Comparison of ENCODE assay signal across 21 mouse cellular contexts in genomic region chr11:90812530-90812929, GRCm38 (mm10).
A peak's percentile ranks its signal among the peaks of the same experiment; 100 is the strongest.
DNase-seq lines count a peak whose midpoint lies in the region; ATAC-seq and TF ChIP-seq lines count a peak whose summit lies in the region.
"Had no signal": no experiment of that assay in that cellular context is flagged by ENCODE, and none has a peak within 500 bp of the region (broad histone marks: within the 10 kb centered on the region; RNA-seq: fewer than 3 reads in every experiment).

No protein-coding gene starts in this region.

- no peak for DNase-seq in forebrain, embryonic 11.5 days (ENCODE audit: low spot score)
- DNase-seq in midbrain, postnatal 0 days (ENCODE audit: low spot score) = peak; percentile 66
- DNase-seq in midbrain, embryonic 14.5 days = no peak
- peak; percentile 38 for DNase-seq in layer of hippocampus, adult 9-11 months
- DNase-seq in urinary bladder, adult 2 months (ENCODE audit: low spot score) = no peak
- DNase-seq in heart, adult 8-10 months (ENCODE audit: low spot score) = no peak
- DNase-seq: adrenal gland, postnatal 14 days; cerebellum, adult 18-20 months; heart, postnatal 4 days; kidney, adult 9 months; kidney, postnatal 25 days; right cerebral cortex, adult 18-20 months had no signal

- H3K4me3 ChIP-seq in forebrain, embryonic 13.5 days = no peak overlapping the region
- no peak overlapping the region for H3K4me3 ChIP-seq in forebrain, embryonic 11.5 days (ENCODE audit: low read depth, low read length)
- H3K4me3 ChIP-seq in midbrain, postnatal 0 days (ENCODE audit: low read depth, low read length) = no peak overlapping the region
- H3K4me3 ChIP-seq in midbrain, embryonic 14.5 days (replicated peaks; ENCODE audit: low read depth, low read length) = no peak overlapping the region
- H3K4me3 ChIP-seq: limb, embryonic 13.5 days; neural tube, embryonic 12.5 days had no signal

- WGBS in forebrain, embryonic 13.5 days = 66% methylated on average over 4 of the region's 4 CpGs
- WGBS in forebrain, embryonic 11.5 days = 87% methylated on average over 4 of the region's 4 CpGs
- 92% methylated on average over 4 of the region's 4 CpGs for WGBS in midbrain, postnatal 0 days
- 94% methylated on average over 4 of the region's 4 CpGs for WGBS in midbrain, embryonic 14.5 days

- H3K27me3 ChIP-seq in forebrain, embryonic 13.5 days = no peaks in the 10 kb centered on the region
- no peaks in the 10 kb centered on the region for H3K27me3 ChIP-seq in forebrain, embryonic 11.5 days (ENCODE audit: control insufficient read depth, insufficient read depth, low read length)
- H3K27me3 ChIP-seq in midbrain, postnatal 0 days (ENCODE audit: insufficient read depth, low read length) = no peaks in the 10 kb centered on the region
- no peaks in the 10 kb centered on the region for H3K27me3 ChIP-seq in midbrain, embryonic 14.5 days (ENCODE audit: control insufficient read depth, insufficient read depth, low read length)
- H3K27me3 ChIP-seq: limb, embryonic 13.5 days; neural tube, embryonic 12.5 days had no signal

- no peaks in the 10 kb centered on the region for H3K36me3 ChIP-seq in forebrain, embryonic 13.5 days (ENCODE audit: poor library complexity, severe bottlenecking)
- no peaks in the 10 kb centered on the region for H3K36me3 ChIP-seq in forebrain, embryonic 11.5 days (ENCODE audit: control insufficient read depth, insufficient read depth, low read length)
- H3K36me3 ChIP-seq in midbrain, postnatal 0 days (ENCODE audit: insufficient read depth, low read length) = no peaks in the 10 kb centered on the region
- no peaks in the 10 kb centered on the region for H3K36me3 ChIP-seq in midbrain, embryonic 14.5 days (ENCODE audit: control insufficient read depth, insufficient read depth, low read length)
- H3K36me3 ChIP-seq: G1E; limb, embryonic 13.5 days; neural tube, embryonic 12.5 days had no signal

- no peak overlapping the region for H3K4me2 ChIP-seq in forebrain, embryonic 13.5 days
- H3K4me2 ChIP-seq in forebrain, embryonic 11.5 days (ENCODE audit: low read depth, low read length, severe bottlenecking) = no peak overlapping the region
- H3K4me2 ChIP-seq in midbrain, postnatal 0 days (ENCODE audit: low read depth, low read length, poor library complexity, severe bottlenecking) = no peak overlapping the region
- H3K4me2 ChIP-seq in midbrain, embryonic 14.5 days (ENCODE audit: low read length) = no peak overlapping the region
- H3K4me2 ChIP-seq: limb, embryonic 13.5 days; midbrain, embryonic 11.5 days; neural tube, embryonic 12.5 days had no signal

- no peak for TF ChIP-seq CTCF in midbrain, postnatal 0 days (IDR thresholded peaks at IDR 0.05)

- H3K9ac ChIP-seq in forebrain, embryonic 13.5 days = no peak overlapping the region
- no peak overlapping the region for H3K9ac ChIP-seq in forebrain, embryonic 11.5 days (ENCODE audit: low read length)
- no peak overlapping the region for H3K9ac ChIP-seq in midbrain, postnatal 0 days (replicated peaks; ENCODE audit: low read length, poor library complexity, severe bottlenecking)
- no peak overlapping the region for H3K9ac ChIP-seq in midbrain, embryonic 14.5 days (replicated peaks; ENCODE audit: low read length)
- H3K9ac ChIP-seq: limb, embryonic 13.5 days; liver, embryonic 14.5 days; neural tube, embryonic 12.5 days had no signal

- peak; percentile 84 for ATAC-seq in forebrain, embryonic 13.5 days
- ATAC-seq in forebrain, embryonic 11.5 days (replicated peaks; ENCODE audit: low FRiP score) = no peak
- no peak for ATAC-seq in midbrain, postnatal 0 days (ENCODE audit: low FRiP score)
- no peak for ATAC-seq in midbrain, embryonic 14.5 days (ENCODE audit: low FRiP score, low TSS enrichment)
- ATAC-seq: activated CD4-positive, CD25-positive, alpha-beta regulatory T cell, adult 4 months had no signal

- H3K9me3 ChIP-seq in forebrain, embryonic 13.5 days (replicated peaks) = no peaks in the 10 kb centered on the region
- no peaks in the 10 kb centered on the region for H3K9me3 ChIP-seq in forebrain, embryonic 11.5 days (ENCODE audit: control insufficient read depth, low read length)
- H3K9me3 ChIP-seq in midbrain, postnatal 0 days (ENCODE audit: low read length) = no peaks in the 10 kb centered on the region
- H3K9me3 ChIP-seq in midbrain, embryonic 14.5 days (ENCODE audit: control insufficient read depth, low read length) = no peaks in the 10 kb centered on the region
- H3K9me3 ChIP-seq: G1E; limb, embryonic 13.5 days; neural tube, embryonic 12.5 days had no signal

- H3K27ac ChIP-seq in forebrain, embryonic 13.5 days = no peak overlapping the region
- no peak overlapping the region for H3K27ac ChIP-seq in forebrain, embryonic 11.5 days (ENCODE audit: low read depth, low read length)
- H3K27ac ChIP-seq in midbrain, postnatal 0 days (ENCODE audit: low read depth, low read length) = no peak overlapping the region
- no peak overlapping the region for H3K27ac ChIP-seq in midbrain, embryonic 14.5 days (replicated peaks; ENCODE audit: low read depth, low read length)
- H3K27ac ChIP-seq: limb, embryonic 13.5 days; liver, embryonic 14.5 days; macrophage; neural tube, embryonic 12.5 days; stomach, postnatal 0 days had no signal

- H3K4me1 ChIP-seq in forebrain, embryonic 13.5 days = no peaks in the 10 kb centered on the region
- H3K4me1 ChIP-seq in forebrain, embryonic 11.5 days (replicated peaks; ENCODE audit: control insufficient read depth, insufficient read depth, low read length) = no peaks in the 10 kb centered on the region
- H3K4me1 ChIP-seq in midbrain, postnatal 0 days (ENCODE audit: insufficient read depth, low read length) = no peaks in the 10 kb centered on the region
- no peaks in the 10 kb centered on the region for H3K4me1 ChIP-seq in midbrain, embryonic 14.5 days (ENCODE audit: control insufficient read depth, insufficient read depth, low read length)
- H3K4me1 ChIP-seq: limb, embryonic 13.5 days; neural tube, embryonic 12.5 days had no signal

Comparison
In these comparisons a context has a peak if more than half of its experiments do, and no peak if none do; other contexts are left out.
1. DNase-seq: peak in midbrain, postnatal 0 days (single experiment) and layer of hippocampus, adult 9-11 months (single experiment); none in forebrain, embryonic 11.5 days (single experiment), midbrain, embryonic 14.5 days (single experiment), urinary bladder, adult 2 months (single experiment) and heart, adult 8-10 months (single experiment).